Mouse (Mus musculus) MEL (cell line): ENCODE data around the gene Smim20. TPM values are rescaled to one million over a fixed set of nuclear protein-coding genes. Genes with fewer than 3 reads are reported as not detected.

Experiments used
- DNase-seq: peaks from one replicate; pipeline ENCODE4 v3.0.0; 2011; ENCODE audit warnings: low read depth, low spot score
- H3K27ac ChIP-seq: 2 replicates; pipeline ENCODE4 v1.5.1; 2012; ENCODE audit warnings: low read depth, mild to moderate bottlenecking, control low read depth, low read length, moderate library complexity; ENCODE audit not compliant: control insufficient read depth
- H3K27me3 ChIP-seq, 2 experiments: fragments of 150-350 bp in 1 of 2; sonication (generic) in 1 of 2; 2 replicates each; pipeline ENCODE4 v1.6.1; 2012; ENCODE audit warnings: low read length in 2 of 2, mild to moderate bottlenecking in 2 of 2, improper control_type of control experiment in 1 of 2, moderate library complexity in 1 of 2; ENCODE audit not compliant: insufficient read depth in 2 of 2, control insufficient read depth in 1 of 2
- H3K36me3 ChIP-seq, 2 experiments: 2 replicates each; pipeline ENCODE4 v1.6.1; 2012 to 2014; ENCODE audit warnings: low read length in 2 of 2, improper control_type of control experiment in 1 of 2, inconsistent platforms in 1 of 2, mild to moderate bottlenecking in 1 of 2; ENCODE audit not compliant: insufficient read depth in 2 of 2, control insufficient read depth in 1 of 2
- H3K4me1 ChIP-seq, 2 experiments: fragments of 150-350 bp in 1 of 2; sonication (generic) in 1 of 2; 2 replicates each; pipeline ENCODE4 v1.6.1; 2012; ENCODE audit warnings: low read length in 2 of 2, improper control_type of control experiment in 1 of 2, mild to moderate bottlenecking in 1 of 2; ENCODE audit not compliant: insufficient read depth in 2 of 2, control insufficient read depth in 1 of 2
- H3K4me3 ChIP-seq, 2 experiments: fragments of 150-350 bp in 1 of 2; sonication (generic) in 1 of 2; 2 replicates each; pipeline ENCODE4 v1.5.1; 2012; ENCODE audit warnings: low read depth in 2 of 2, low read length in 2 of 2, mild to moderate bottlenecking in 2 of 2, moderate library complexity in 2 of 2, control low read depth in 1 of 2, improper control_type of control experiment in 1 of 2; ENCODE audit not compliant: control insufficient read depth in 1 of 2, insufficient read depth in 1 of 2
- H3K79me2 ChIP-seq: 2 replicates; pipeline ENCODE4 v1.6.1; 2012; ENCODE audit warnings: mild to moderate bottlenecking, low read length, moderate library complexity; ENCODE audit not compliant: control insufficient read depth, poor library complexity, insufficient read depth
- H3K9ac ChIP-seq: 2 replicates; pipeline ENCODE4 v1.6.1; 2012; ENCODE audit warnings: low read depth, mild to moderate bottlenecking, control low read depth, low read length, moderate library complexity; ENCODE audit not compliant: control insufficient read depth, poor library complexity, severe bottlenecking
- H3K9me3 ChIP-seq: fragments of 150-350 bp; sonication (generic); replicated peaks from 2 replicates; pipeline ENCODE4 v1.6.1; 2012; ENCODE audit warnings: mild to moderate bottlenecking, low read length, improper control_type of control experiment, moderate library complexity; ENCODE audit not compliant: insufficient read depth
- BHLHE40 ChIP-seq: IDR thresholded peaks from 2 replicates; pipeline ENCODE4 v1.6.1; 2012; ENCODE audit warnings: low read depth, mild to moderate bottlenecking, inconsistent platforms, low read length, improper control_type of control experiment, borderline replicate concordance
- CHD1 ChIP-seq: IDR thresholded peaks from 2 replicates; pipeline ENCODE4 v1.6.1; 2012; ENCODE audit warnings: low read depth, mild to moderate bottlenecking, inconsistent platforms, low read length, improper control_type of control experiment
- CHD2 ChIP-seq: IDR thresholded peaks from 2 replicates; pipeline ENCODE4 v1.6.1; 2011; ENCODE audit warnings: low read length, improper control_type of control experiment
- E2F4 ChIP-seq: IDR thresholded peaks from 2 replicates; pipeline ENCODE4 v1.6.1; 2011; ENCODE audit warnings: low read depth, low read length, improper control_type of control experiment, borderline replicate concordance
- ELF1 ChIP-seq: IDR thresholded peaks from 2 replicates; pipeline ENCODE4 v1.6.1; 2014; ENCODE audit warnings: low read depth, mild to moderate bottlenecking, inconsistent platforms, low read length, improper control_type of control experiment, moderate library complexity
- EP300 ChIP-seq, 2 experiments: IDR thresholded peaks; 2 replicates each; pipeline ENCODE4 v1.6.1; 2011; ENCODE audit warnings: improper control_type of control experiment in 2 of 2, low read length in 2 of 2, low read depth in 1 of 2, mild to moderate bottlenecking in 1 of 2
- ETS1 ChIP-seq: IDR thresholded peaks from 2 replicates; pipeline ENCODE4 v1.6.1; 2012; ENCODE audit warnings: low read depth, mild to moderate bottlenecking, inconsistent platforms, low read length, improper control_type of control experiment, moderate library complexity
- GABPA ChIP-seq: IDR thresholded peaks from 2 replicates; pipeline ENCODE4 v1.6.1; 2012; ENCODE audit warnings: low read depth, mild to moderate bottlenecking, inconsistent platforms, low read length, improper control_type of control experiment, moderate library complexity
- GATA1 ChIP-seq: IDR thresholded peaks from 2 replicates; pipeline ENCODE4 v1.6.1; 2011; ENCODE audit warnings: low read depth, low read length, improper control_type of control experiment
- HCFC1 ChIP-seq: IDR thresholded peaks from 2 replicates; pipeline ENCODE4 v1.6.1; 2012; ENCODE audit warnings: low read depth, mild to moderate bottlenecking, inconsistent platforms, low read length, improper control_type of control experiment, moderate library complexity
- MAX ChIP-seq: IDR thresholded peaks from 2 replicates; pipeline ENCODE4 v1.6.1; 2011; ENCODE audit warnings: low read length, improper control_type of control experiment
- MEF2A ChIP-seq: IDR thresholded peaks from 2 replicates; pipeline ENCODE4 v1.6.1; 2014; ENCODE audit warnings: low read depth, mild to moderate bottlenecking, inconsistent platforms, low read length, improper control_type of control experiment; ENCODE audit not compliant: poor library complexity, insufficient replicate concordance, severe bottlenecking; ENCODE audit errors: extremely low read depth
- MXI1 ChIP-seq: IDR thresholded peaks from 2 replicates; pipeline ENCODE4 v1.6.1; 2011; ENCODE audit warnings: mild to moderate bottlenecking, low read depth, low read length, improper control_type of control experiment
- MYB ChIP-seq: IDR thresholded peaks from 2 replicates; pipeline ENCODE4 v1.6.1; 2011; ENCODE audit warnings: mild to moderate bottlenecking, low read depth, low read length, improper control_type of control experiment
- NELFE ChIP-seq: IDR thresholded peaks from 2 replicates; pipeline ENCODE4 v1.6.1; 2011; ENCODE audit warnings: low read depth, low read length, improper control_type of control experiment
- NRF1 ChIP-seq: IDR thresholded peaks from 2 replicates; pipeline ENCODE4 v1.6.1; 2014; ENCODE audit warnings: low read depth, mild to moderate bottlenecking, inconsistent platforms, low read length, improper control_type of control experiment, moderate library complexity; ENCODE audit not compliant: poor library complexity, insufficient read depth, severe bottlenecking
- POLR2A ChIP-seq, 2 experiments: IDR thresholded peaks; 2 replicates each; pipeline ENCODE4 v1.6.1; 2011 to 2012; ENCODE audit warnings: low read length in 2 of 2, mild to moderate bottlenecking in 2 of 2, control low read depth in 1 of 2, improper control_type of control experiment in 1 of 2, low read depth in 1 of 2, moderate library complexity in 1 of 2; ENCODE audit not compliant: control insufficient read depth in 1 of 2, insufficient read depth in 1 of 2, poor library complexity in 1 of 2
- POLR2AphosphoS2 ChIP-seq: IDR thresholded peaks from 2 replicates; pipeline ENCODE4 v1.6.1; 2011; ENCODE audit warnings: low read length, improper control_type of control experiment
- POLR2AphosphoS5 ChIP-seq: IDR thresholded peaks from 2 replicates; pipeline ENCODE4 v1.6.1; 2012; ENCODE audit warnings: low read depth, borderline replicate concordance, mild to moderate bottlenecking, inconsistent platforms, low read length, moderate library complexity, mixed read lengths
- RAD21 ChIP-seq: IDR thresholded peaks from 2 replicates; pipeline ENCODE4 v1.6.1; 2011; ENCODE audit warnings: mild to moderate bottlenecking, low read depth, low read length, improper control_type of control experiment
- RCOR1 ChIP-seq: IDR thresholded peaks from 2 replicates; pipeline ENCODE4 v1.6.1; 2012; ENCODE audit warnings: low read depth, mild to moderate bottlenecking, inconsistent platforms, low read length, improper control_type of control experiment
- SIN3A ChIP-seq: IDR thresholded peaks from 2 replicates; pipeline ENCODE4 v1.6.1; 2012; ENCODE audit warnings: low read length, improper control_type of control experiment, inconsistent platforms
- SMC3 ChIP-seq: IDR thresholded peaks from 2 replicates; pipeline ENCODE4 v1.6.1; 2011; ENCODE audit warnings: low read depth, low read length, improper control_type of control experiment
- TAL1 ChIP-seq: IDR thresholded peaks from 2 replicates; pipeline ENCODE4 v1.6.1; 2012; ENCODE audit warnings: mild to moderate bottlenecking, inconsistent platforms, low read length, moderate library complexity, mixed read lengths
- TBP ChIP-seq: IDR thresholded peaks from 2 replicates; pipeline ENCODE4 v1.8.0; 2011; ENCODE audit warnings: low read depth, low read length, improper control_type of control experiment
- UBTF ChIP-seq: IDR thresholded peaks from 2 replicates; pipeline ENCODE4 v1.6.1; 2012; ENCODE audit warnings: low read depth, mild to moderate bottlenecking, inconsistent platforms, low read length, improper control_type of control experiment, moderate library complexity, borderline replicate concordance; ENCODE audit not compliant: insufficient read depth
- USF2 ChIP-seq, 2 experiments: IDR thresholded peaks; 2 replicates each; pipeline ENCODE4 v1.6.1; 2011 to 2012; ENCODE audit warnings: improper control_type of control experiment in 2 of 2, low read length in 2 of 2, borderline replicate concordance in 1 of 2, inconsistent platforms in 1 of 2, low read depth in 1 of 2, mild to moderate bottlenecking in 1 of 2; ENCODE audit not compliant: insufficient read depth in 1 of 2
- ZC3H11A ChIP-seq: IDR thresholded peaks from 2 replicates; pipeline ENCODE4 v1.6.1; 2012; ENCODE audit warnings: low read depth, mild to moderate bottlenecking, inconsistent platforms, low read length, improper control_type of control experiment
- ZMIZ1 ChIP-seq: IDR thresholded peaks from 2 replicates; pipeline ENCODE4 v1.6.1; 2012; ENCODE audit warnings: low read depth, mild to moderate bottlenecking, inconsistent platforms, low read length, improper control_type of control experiment, moderate library complexity
- polyA plus RNA-seq, 2 experiments: library from polyadenylated mRNA; stranded (reverse) in 1 of 2; unstranded in 1 of 2; fragments of >175 nt in 1 of 2; fragments of >200 nt in 1 of 2; gene quantifications; 2 replicates each; pipeline versions ENCODE4 v1.2.1 to v1.2.4; 2012; ENCODE audit warnings: low replicate concordance in 2 of 2, low read depth in 1 of 2; ENCODE audit not compliant: insufficient read length in 2 of 2, insufficient read depth in 1 of 2, missing spikeins in 1 of 2
- total RNA-seq: library from RNA; depleted of rRNA; stranded (reverse); fragments of 300-350 nt; gene quantifications from 2 replicates; pipeline ENCODE4 v1.2.3, GENCODE M21; 2012

Smim20 gene
- total and polyA plus RNA-seq, 3 experiments: 54.5 to 57.7 TPM; not detected in 1

DNA sequence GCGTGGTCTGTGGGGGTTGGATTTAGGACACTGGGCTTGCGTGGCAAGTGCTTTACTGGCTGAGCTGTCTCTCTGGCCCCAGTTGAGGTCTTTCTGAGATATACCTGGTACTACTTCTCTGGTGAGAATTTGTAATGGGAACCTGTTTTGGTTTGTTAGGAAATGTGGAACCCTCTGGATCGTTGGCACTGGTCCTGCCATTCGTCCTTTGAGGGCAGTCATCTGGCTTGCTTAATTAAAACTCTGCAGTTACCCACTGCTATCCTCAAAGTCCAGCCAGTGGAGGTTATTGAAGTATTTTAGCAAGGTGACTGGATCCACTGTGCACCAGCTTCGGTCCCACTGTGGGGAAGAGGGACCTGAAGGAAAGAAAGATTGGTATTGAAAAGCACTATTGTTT lies 2.9 kb downstream of the Smim20 start:
- H3K79me2 ChIP-seq: peaks cover 30% of the 10 kb centered on the region
- TF ChIP-seq RAD21: no peak
- TF ChIP-seq, all 39 proteins: peak for 0
- H3K27ac ChIP-seq: no peak overlapping the region
- H3K9me3 ChIP-seq: no peaks in the 10 kb centered on the region
- H3K27me3 ChIP-seq: no peaks in the 10 kb centered on the region
- H3K9ac ChIP-seq: no peak overlapping the region
- peaks cover 16 to 39% of the 10 kb centered on the region in 2 experiments for H3K4me1 ChIP-seq
- H3K4me3 ChIP-seq: no peak overlapping the region
- no peak for DNase-seq
- peaks cover 0 to 36% of the 10 kb centered on the region in 2 experiments; a peak in 2 of 4 replicates for H3K36me3 ChIP-seq

DNA sequence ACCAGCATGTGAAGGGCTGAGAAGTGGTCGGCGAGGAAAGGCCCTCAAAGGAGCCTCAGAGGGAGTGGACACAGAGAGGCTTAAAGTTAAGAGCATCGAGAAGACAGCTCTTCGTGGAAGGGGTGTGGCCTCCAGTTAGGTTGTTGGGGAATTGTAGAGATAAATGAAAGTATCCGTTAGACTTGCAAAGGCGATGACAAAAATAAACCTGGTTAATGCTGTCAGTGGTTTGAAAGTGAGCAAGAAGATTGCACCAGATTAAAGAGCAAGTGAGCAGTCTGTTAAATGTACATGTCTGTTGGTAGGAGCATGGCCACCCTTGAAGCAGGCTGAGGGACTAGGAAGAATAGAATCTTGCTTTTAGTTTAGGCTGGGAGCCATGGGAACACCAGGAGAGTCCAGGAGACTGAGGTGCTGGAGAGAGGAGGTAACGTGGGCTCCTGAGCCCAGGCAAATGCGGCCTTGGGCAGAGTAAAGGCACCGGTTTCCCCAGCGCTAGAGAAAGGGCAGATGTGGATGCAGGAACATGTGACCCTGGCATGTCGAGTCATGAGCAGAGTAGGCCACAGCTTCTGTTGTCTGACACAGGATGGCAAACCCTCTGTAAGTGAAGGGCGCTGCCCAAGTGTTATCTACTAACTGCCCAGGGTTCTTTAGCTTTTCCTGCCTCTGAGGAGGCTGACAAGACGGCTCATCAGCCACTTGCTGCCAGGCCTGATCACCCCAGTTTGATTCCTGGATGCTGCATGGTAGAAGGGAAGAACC lies 4.2 kb downstream of the Smim20 start:
- Histone ChIP-seq H3K4me3 (peak overlapping the region; percentile 4 to 27), H3K9me3 (no peaks in the 10 kb centered on the region), H3K4me1 (peaks cover 16 to 39% of the 10 kb centered on the region in 2 experiments), H3K27ac (peak overlapping the region; percentile 75), H3K79me2 (peaks cover 30% of the 10 kb centered on the region), H3K9ac (peak overlapping the region; percentile 32), H3K27me3 (no peaks in the 10 kb centered on the region), H3K36me3 (peaks cover 0 to 36% of the 10 kb centered on the region in 2 experiments; a peak in 2 of 4 replicates)
- DNase-seq: peak; percentile 77
- TF ChIP-seq TAL1: no peak
- no peak for TF ChIP-seq POLR2AphosphoS5
- no peak for TF ChIP-seq NRF1
- TF ChIP-seq ETS1: peak; percentile 65; the same call in 1 of the 2 replicates
- no peak for TF ChIP-seq CHD1
- TF ChIP-seq E2F4: no peak
- TF ChIP-seq HCFC1: 0 out of 2 replicates have a peak, but pooled peaks have one; percentile 12
- peak; percentile 50; the same call in 1 of the 2 replicates for TF ChIP-seq GATA1
- TF ChIP-seq MAX: 0 out of 2 replicates have a peak, but pooled peaks have one; percentile 13
- no peak for TF ChIP-seq ELF1
- TF ChIP-seq POLR2A (IDR thresholded peaks at IDR 0.05; ENCODE audit: control insufficient read depth in 1 of 2, insufficient read depth in 1 of 2, low read depth in 1 of 2, low read length in 2 of 2, poor library complexity in 1 of 2): no peak
- no peak for TF ChIP-seq TBP
- peak; percentile 33 to 80; a peak in 2 of 4 replicates for TF ChIP-seq EP300 (IDR thresholded peaks at IDR 0.05; ENCODE audit: low read depth in 1 of 2, low read length in 2 of 2)
- no peak for TF ChIP-seq UBTF
- no peak for TF ChIP-seq BHLHE40
- no peak for TF ChIP-seq POLR2AphosphoS2
- TF ChIP-seq MEF2A: peak; percentile 86; the same call in 1 of the 2 replicates
- TF ChIP-seq USF2 (IDR thresholded peaks at IDR 0.05; ENCODE audit: borderline replicate concordance in 1 of 2, insufficient read depth in 1 of 2, low read depth in 1 of 2, low read length in 2 of 2): no peak
- TF ChIP-seq CHD2: no peak
- TF ChIP-seq GABPA: no peak
- TF ChIP-seq RAD21: no peak
- TF ChIP-seq RCOR1: peak; percentile 25; the same call in 1 of the 2 replicates
- TF ChIP-seq NELFE: peak; percentile 17; the same call in 1 of the 2 replicates
- no peak for TF ChIP-seq ZMIZ1
- peak; percentile 73; the same call in 1 of the 2 replicates for TF ChIP-seq SIN3A
- no peak for TF ChIP-seq MXI1
- no peak for TF ChIP-seq SMC3
- TF ChIP-seq MYB: peak; percentile 76
- TF ChIP-seq ZC3H11A: no peak
